Mouse (Mus musculus): ENCODE results near the gene Fam19a5.

The Fam19a5 gene

DNA sequence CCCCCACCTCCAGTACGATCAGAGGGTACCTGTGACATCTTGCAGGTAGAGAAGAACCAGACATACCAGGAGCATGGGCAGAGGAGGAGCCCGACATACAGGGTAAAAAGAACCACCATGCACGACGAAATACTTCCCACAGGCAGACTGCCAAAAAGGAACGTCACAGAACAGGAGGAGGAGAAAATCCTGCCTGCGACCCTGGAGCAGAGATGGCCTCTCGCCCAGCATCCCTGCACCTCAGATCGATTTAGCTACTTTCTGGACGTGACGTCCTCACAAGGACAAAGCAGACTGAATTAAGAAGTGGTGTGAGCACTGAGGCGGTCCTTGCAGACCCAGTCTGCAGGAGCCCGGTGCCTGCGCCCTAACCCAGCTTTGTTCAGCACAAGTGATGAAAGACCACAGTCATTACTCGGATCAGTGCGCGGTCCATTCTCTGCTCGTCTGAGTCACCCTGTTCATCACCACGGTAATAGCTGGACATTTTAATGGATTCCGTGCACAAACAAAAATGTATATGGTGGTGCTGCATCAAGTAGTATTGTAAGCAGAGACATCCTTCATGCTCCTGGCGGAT lies 182.6 kb downstream of the Fam19a5 start:
- no peak for DNase-seq (ENCODE audit: low read depth, low spot score)

- DNase-seq (ENCODE audit: low read depth, low spot score), result no peak
Observed at GRCm38 (mm10) chr15:87736345-87736744, 192.2 kb downstream of the Fam19a5 start.

DNA sequence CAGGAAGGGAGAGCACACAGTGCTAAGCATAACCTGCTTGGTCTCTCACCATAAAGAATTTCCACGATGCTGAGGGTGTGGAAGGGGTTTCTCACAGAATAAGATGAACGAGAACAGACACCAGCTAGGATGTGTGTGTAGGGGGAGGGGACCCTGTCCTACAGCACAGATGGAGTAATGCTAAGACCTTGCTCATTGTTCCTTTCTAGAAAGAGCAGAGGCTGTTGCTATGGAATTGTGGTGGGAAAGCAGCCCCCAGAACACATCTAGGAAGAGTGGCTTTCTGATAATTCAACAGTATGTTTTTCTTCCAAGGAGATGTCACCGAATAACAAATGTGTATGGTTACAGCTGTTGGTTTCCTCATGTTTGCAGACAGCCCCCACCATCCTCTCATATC lies 211.4 kb downstream of the Fam19a5 start:
- DNase-seq (ENCODE audit: low read depth, low spot score), result no peak

DNA sequence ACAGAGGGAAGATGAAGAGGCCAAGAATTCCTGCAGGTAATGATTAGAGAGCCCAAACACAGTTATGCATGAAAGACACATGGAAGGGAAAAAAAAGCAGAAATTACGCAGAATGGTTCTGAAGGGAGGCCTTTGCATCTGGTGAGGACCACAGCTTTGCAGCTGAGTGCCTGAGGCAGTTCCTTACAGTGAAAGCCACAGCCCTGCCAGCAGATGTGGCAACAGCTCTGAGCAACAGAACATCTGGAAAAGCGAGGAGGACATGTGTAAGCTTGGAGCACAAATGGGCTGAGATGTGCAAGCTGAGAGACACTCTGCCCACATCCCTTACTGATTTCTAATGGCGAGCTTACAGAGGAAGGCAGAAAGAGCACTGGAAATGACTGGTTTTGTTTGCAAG lies 221.8 kb downstream of the Fam19a5 start:
- DNase-seq (ENCODE audit: low read depth, low spot score), result no peak

DNA sequence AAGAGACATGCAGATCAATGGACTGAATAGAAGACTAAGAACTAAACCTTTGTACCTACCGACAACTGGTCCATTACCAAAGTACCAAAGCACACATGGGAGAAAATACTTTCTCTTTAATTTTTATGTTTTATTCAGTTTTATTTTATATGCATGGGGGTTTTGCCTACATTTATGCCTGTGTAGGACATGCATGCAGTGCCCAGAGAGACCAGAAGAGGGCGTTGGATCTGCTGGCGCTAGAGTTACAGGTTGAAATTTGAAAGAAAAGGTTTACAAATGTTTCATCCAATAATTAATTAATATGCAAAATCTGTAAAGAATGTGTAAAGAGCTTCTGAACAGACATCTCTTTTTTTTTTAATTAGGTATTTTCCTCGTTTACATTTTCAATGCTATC lies 229.9 kb downstream of the Fam19a5 start:
- DNase-seq (ENCODE audit: low read depth, low spot score), result peak; percentile 21

- no peak for DNase-seq (ENCODE audit: low read depth, low spot score)
Observed at GRCm38 (mm10) chr15:87783331-87783730, 239.2 kb downstream of the Fam19a5 start.

- no peak for DNase-seq (ENCODE audit: low read depth, low spot score)
Observed at GRCm38 (mm10) chr15:87789671-87790070, 245.6 kb downstream of the Fam19a5 start.

DNA sequence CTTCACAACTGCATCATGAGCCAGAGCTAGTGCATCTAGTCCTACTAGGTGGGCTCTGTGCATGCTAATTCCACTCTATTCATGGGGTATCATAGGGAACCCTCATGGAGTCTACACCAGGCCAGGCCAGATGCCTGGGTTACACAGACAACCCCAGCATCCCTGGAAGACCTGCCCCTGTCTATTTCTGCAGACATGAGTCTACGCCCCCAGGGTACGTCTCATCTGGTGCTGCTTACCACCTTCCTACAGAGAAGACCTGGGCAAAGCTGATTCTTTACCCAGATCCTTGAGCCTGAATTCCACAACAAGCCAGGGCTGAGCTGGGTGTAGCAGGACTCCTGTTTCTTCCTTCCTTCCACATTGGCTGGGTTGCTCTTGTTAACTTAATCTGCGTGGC lies 249.6 kb downstream of the Fam19a5 start:
- DNase-seq (ENCODE audit: low read depth, low spot score), result no peak

GRCm38 (mm10) chr15:87796571-87796970 lies 252.5 kb downstream of the Fam19a5 start:
- DNase-seq (ENCODE audit: low read depth, low spot score), result no peak

Data from ZHBTc4 (cell line).